Mouse (Mus musculus) heart, embryonic 13.5 days (tissue): ENCODE data around the gene Adgrl3. TPM values are rescaled to one million over a fixed set of nuclear protein-coding genes. Genes with fewer than 3 reads are reported as not detected.

Source experiments
- ATAC-seq: fragments of 200-750 bp; cut with Nextera tagmentation; 2 replicates; pipeline ENCODE4 v1.8.0; 2017; ENCODE audit warnings: moderate TSS enrichment; ENCODE audit not compliant: insufficient number of reproducible peaks, low FRiP score, low TSS enrichment; ENCODE audit errors: extremely low read depth
- H3K27ac ChIP-seq: fragments of 300-500 bp; sonication (generic); replicated peaks from 2 replicates; pipeline ENCODE4 v1.5.1; 2015; ENCODE audit warnings: moderate library complexity, mild to moderate bottlenecking, inconsistent platforms
- H3K27me3 ChIP-seq: fragments of 300-500 bp; sonication (generic); replicated peaks from 2 replicates; pipeline ENCODE4 v1.6.1; 2015; ENCODE audit warnings: mild to moderate bottlenecking, inconsistent platforms
- H3K36me3 ChIP-seq: fragments of 300-500 bp; sonication (generic); 2 replicates; pipeline ENCODE4 v1.6.1; 2015; ENCODE audit warnings: mild to moderate bottlenecking, inconsistent platforms
- H3K4me1 ChIP-seq: fragments of 300-500 bp; sonication (generic); 2 replicates; pipeline ENCODE4 v1.6.1; 2015; ENCODE audit warnings: inconsistent platforms
- H3K4me2 ChIP-seq: fragments of 300-500 bp; sonication (generic); 2 replicates; pipeline ENCODE4 v1.6.1; 2015; ENCODE audit warnings: inconsistent platforms, mild to moderate bottlenecking, moderate library complexity
- H3K4me3 ChIP-seq: fragments of 300-500 bp; sonication (generic); 2 replicates; pipeline ENCODE4 v1.5.1; 2015; ENCODE audit warnings: moderate library complexity, mild to moderate bottlenecking, inconsistent platforms
- H3K9ac ChIP-seq: fragments of 300-500 bp; sonication (generic); 2 replicates; pipeline ENCODE4 v1.6.1; 2015; ENCODE audit warnings: inconsistent platforms, mild to moderate bottlenecking, moderate library complexity
- H3K9me3 ChIP-seq: fragments of 300-500 bp; sonication (generic); 2 replicates; pipeline ENCODE4 v1.6.1; 2016; ENCODE audit warnings: inconsistent platforms
- WGBS: fragments of 180-500 bp; shearing (Covaris S2); methylation state at CpG from one replicate; pipeline ENCODE4 v1.1.7; 2015; ENCODE audit warnings: mixed read lengths; 5-methylcytosine and 5-hydroxymethylcytosine counted together
- polyA plus RNA-seq: library from polyadenylated mRNA; unstranded; fragments of >200 nt; fragmentation: Nextera tagmentation; extraction: Ambion mirVana; gene quantifications from 2 replicates; pipeline ENCODE4 v1.2.1, GENCODE M21; 2015

Adgrl3 gene
- polyA plus RNA-seq, 1 experiment from 2014 or later, result 6.8 TPM

DNA sequence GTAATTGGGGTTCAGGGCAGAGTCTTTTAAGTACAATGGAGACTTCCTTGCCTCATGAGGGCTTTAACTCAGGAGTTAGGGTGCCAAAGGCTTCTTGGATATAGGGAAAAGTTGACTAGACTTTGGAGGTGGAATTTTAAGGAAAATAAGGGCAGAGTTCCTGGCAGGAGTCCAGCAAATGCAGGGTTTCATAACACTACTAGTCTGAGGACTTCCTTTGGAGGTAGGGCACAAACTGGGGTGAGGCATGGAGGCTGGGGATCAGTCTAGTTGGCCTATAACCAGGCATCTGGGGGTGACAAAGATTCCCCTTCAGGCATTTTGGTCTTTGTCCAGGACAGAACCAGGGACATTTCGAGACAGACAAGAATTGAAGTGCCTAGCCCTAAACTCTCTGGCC, 546.6 kb downstream of the Adgrl3 start:
- Histone ChIP-seq H3K27me3 (no peaks in the 10 kb centered on the region), H3K36me3 (no peaks in the 10 kb centered on the region), H3K9ac (no peak overlapping the region), H3K4me1 (no peaks in the 10 kb centered on the region), H3K9me3 (no peaks in the 10 kb centered on the region), H3K4me2 (no peak overlapping the region), H3K4me3 (no peak overlapping the region), H3K27ac (no peak overlapping the region)
- WGBS, result 86% methylated on average over 1 of the region's 1 CpGs
- no peak for ATAC-seq

DNA sequence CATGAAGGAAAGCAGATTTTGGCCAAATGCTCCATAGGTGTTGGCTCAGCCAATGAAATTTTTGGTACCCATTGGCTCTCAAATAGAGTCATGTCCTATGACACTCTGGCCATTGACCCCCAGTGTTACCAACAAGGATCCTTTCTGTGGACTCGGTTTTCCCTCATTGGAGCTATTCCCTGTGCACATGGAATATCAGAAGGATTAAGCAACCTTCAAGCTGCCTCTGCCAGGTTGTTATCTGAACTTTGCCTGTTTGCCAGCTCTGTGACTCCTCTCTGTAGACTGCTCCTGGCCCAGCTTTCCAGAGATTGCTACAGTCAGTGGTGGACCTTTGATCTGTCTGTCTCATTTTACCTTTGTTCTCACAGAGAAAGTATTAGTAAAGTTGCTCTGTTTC, 548.8 kb downstream of the Adgrl3 start:
- H3K4me3 ChIP-seq, result no peak overlapping the region
- no peak overlapping the region for H3K9ac ChIP-seq
- no peaks in the 10 kb centered on the region for H3K27me3 ChIP-seq
- no peak overlapping the region for H3K4me2 ChIP-seq
- H3K27ac ChIP-seq, result no peak overlapping the region
- H3K9me3 ChIP-seq, result no peaks in the 10 kb centered on the region
- WGBS, result 76% methylated on average over 1 of the region's 1 CpGs
- no peaks in the 10 kb centered on the region for H3K36me3 ChIP-seq
- ATAC-seq, result no peak
- no peaks in the 10 kb centered on the region for H3K4me1 ChIP-seq

DNA sequence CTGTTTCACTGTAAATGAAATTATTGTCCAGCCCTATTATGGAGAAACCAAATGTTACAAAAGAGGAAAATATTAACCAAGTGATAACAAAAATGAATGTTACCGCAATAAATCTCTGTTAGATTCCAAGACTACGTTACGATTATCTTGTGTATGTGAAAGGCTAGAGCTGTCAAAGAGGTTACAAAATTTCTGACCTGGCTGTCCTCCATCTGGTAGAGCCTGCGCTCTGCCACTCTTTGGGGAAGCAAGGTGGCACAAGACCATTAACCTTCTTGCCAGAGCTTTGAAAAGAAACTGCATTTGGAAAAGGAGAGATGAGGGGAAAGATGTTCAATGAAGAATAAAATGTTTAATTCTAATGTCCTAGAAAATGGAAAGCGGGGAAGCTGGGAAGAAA, 562.9 kb downstream of the Adgrl3 start:
- no peak for ATAC-seq
- H3K27ac ChIP-seq, result no peak overlapping the region
- no peaks in the 10 kb centered on the region for H3K4me1 ChIP-seq
- no peak overlapping the region for H3K4me2 ChIP-seq
- no peaks in the 10 kb centered on the region for H3K36me3 ChIP-seq
- 81% methylated on average over 5 of the region's 5 CpGs for WGBS
- H3K9ac ChIP-seq, result no peak overlapping the region
- H3K27me3 ChIP-seq, result no peaks in the 10 kb centered on the region
- no peak overlapping the region for H3K4me3 ChIP-seq
- H3K9me3 ChIP-seq, result no peaks in the 10 kb centered on the region

DNA sequence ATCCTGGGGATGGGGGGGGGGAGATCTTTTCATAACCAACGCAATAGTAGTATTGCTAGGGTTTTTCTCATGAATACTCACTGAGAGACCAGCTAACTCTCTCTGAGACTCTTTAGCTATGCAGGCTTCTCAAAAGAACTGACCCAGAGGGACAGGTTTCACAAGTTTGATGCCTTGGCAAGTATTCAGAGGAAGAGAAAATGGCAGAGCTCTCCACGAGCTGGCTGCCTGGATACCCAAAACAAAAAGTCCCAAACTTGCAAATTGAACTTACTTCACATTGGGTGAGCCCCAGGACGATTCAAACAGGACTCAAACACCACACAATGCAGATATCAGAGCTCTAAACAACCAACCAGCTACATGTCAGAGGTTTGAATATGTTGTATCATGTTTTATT, 563.5 kb downstream of the Adgrl3 start:
- no peak for ATAC-seq
- Histone ChIP-seq H3K4me2 (no peak overlapping the region), H3K27me3 (no peaks in the 10 kb centered on the region), H3K9me3 (no peaks in the 10 kb centered on the region), H3K36me3 (no peaks in the 10 kb centered on the region), H3K4me3 (no peak overlapping the region), H3K4me1 (no peaks in the 10 kb centered on the region), H3K27ac (no peak overlapping the region), H3K9ac (no peak overlapping the region)
- WGBS, result 44% methylated on average over 3 of the region's 3 CpGs

DNA sequence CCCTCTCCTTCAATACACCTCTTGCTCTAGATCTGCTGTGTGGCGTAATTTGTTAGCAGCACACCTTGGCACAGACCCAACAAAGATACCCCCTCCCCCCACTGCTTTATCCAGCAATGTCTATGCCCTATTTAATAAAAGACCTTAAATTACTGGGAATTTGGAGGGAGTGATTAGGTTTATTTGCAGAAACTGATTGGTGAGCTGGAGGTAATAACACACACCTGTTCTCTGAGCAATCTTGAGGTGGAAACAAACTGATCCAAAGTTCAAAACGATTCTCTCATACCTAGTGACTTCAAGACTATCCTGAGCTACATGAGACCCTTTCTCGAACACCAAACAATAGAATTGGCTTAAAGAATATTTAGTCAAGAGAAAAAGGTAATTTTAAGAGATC, 565.0 kb downstream of the Adgrl3 start:
- no peaks in the 10 kb centered on the region for H3K36me3 ChIP-seq
- no peaks in the 10 kb centered on the region for H3K9me3 ChIP-seq
- H3K4me2 ChIP-seq, result no peak overlapping the region
- no peak overlapping the region for H3K27ac ChIP-seq
- H3K4me3 ChIP-seq, result no peak overlapping the region
- H3K27me3 ChIP-seq, result no peaks in the 10 kb centered on the region
- no peaks in the 10 kb centered on the region for H3K4me1 ChIP-seq
- no peak for ATAC-seq
- no peak overlapping the region for H3K9ac ChIP-seq
- 54% methylated on average over 3 of the region's 3 CpGs for WGBS

DNA sequence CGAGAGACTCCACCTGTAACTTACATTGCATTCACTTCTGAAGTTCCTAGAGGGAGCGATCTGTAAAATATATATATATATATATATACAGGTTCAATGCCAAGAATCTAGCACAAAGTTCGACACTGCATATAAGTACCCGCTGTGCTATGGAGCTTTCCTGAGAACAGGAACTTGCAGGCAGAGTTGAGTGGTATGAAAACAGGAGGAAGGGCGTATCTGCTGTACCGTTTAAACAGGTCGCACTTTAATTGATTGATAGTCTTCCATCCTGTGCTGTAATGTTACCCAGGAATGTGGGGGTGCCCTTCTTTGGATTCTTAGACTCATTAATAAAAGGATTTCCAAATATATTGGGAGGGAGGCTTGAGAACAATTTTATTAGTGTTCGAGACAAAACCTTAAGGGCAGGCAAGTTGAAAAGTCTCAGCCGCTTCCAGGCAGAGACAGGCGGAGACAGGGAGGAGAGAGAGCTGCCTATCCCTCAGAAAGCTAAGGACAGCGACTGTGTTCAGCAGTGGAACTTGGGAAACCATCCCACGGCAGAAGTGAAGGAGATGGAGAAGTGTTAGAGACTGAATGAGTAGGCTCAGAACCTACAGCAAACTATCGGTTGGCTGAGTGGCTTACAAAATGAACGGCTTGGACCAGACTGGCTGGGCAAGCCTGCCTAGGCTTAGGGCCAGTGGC, 570.2 kb downstream of the Adgrl3 start:
- Histone ChIP-seq H3K27me3 (no peaks in the 10 kb centered on the region), H3K9me3 (no peaks in the 10 kb centered on the region), H3K4me1 (0 out of 2 replicates have a peak, but pooled peaks cover 4% of the 10 kb centered on the region), H3K36me3 (no peaks in the 10 kb centered on the region), H3K4me3 (no peak overlapping the region), H3K9ac (no peak overlapping the region), H3K27ac (no peak overlapping the region), H3K4me2 (no peak overlapping the region)
- no peak for ATAC-seq
- WGBS, result 64% methylated on average over 14 of the region's 14 CpGs

DNA sequence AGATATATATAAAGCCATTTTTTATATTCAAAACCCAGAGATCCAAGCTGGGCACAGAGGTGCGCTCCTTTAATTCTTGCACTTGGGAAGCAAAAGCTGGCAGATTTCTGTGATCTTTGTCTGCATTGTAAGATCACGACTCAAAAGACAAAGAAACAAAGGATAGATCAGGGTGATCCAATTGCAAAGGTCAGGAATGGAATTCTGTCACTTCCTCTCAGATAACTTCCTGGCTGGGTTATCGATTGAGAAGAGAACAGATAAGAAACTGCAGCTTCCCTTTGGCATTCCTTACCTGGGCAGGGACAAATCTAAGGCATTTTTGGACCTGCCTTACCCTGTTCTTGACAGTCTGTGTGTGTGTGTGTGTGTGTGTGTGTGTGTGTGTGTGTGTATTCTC, 571.5 kb downstream of the Adgrl3 start:
- no peaks in the 10 kb centered on the region for H3K36me3 ChIP-seq
- H3K27me3 ChIP-seq, result no peaks in the 10 kb centered on the region
- no peak overlapping the region for H3K9ac ChIP-seq
- no peak overlapping the region for H3K4me3 ChIP-seq
- H3K9me3 ChIP-seq, result no peaks in the 10 kb centered on the region
- ATAC-seq, result no peak
- 28% methylated on average over 3 of the region's 3 CpGs for WGBS
- H3K4me2 ChIP-seq, result no peak overlapping the region
- 0 out of 2 replicates have a peak, but pooled peaks cover 4% of the 10 kb centered on the region for H3K4me1 ChIP-seq
- no peak overlapping the region for H3K27ac ChIP-seq

DNA sequence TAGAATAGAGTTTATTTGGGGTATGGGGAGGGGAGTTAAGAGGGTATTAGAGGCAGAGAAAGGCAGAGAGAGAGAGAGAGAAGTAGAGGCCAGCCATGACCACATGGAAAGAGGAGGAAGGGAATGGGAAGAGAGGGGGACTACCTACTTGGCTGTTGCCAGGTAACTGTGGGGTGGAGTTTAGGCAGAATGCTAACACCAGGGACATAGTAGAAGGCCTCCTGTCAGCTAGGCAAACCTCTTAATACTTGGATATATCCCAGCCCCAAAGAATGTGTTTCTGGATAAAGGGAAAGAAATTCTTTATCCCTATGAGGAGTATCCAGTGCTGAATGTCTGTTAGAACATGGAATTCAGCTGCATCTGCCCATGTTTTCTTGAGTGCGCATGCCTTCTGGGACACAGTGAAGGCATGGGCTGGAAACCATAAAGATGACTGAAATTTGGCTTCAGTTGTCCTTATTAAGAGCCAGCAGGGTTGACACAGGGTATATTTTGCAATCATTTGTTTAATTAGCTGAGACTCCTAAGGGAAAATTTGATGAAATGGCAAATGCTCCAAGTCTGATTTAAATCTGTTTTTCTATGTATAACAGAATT, 573.6 kb downstream of the Adgrl3 start:
- no peak for ATAC-seq
- Histone ChIP-seq H3K9me3 (no peaks in the 10 kb centered on the region), H3K27me3 (no peaks in the 10 kb centered on the region), H3K36me3 (no peaks in the 10 kb centered on the region), H3K4me2 (no peak overlapping the region), H3K4me1 (0 out of 2 replicates have a peak, but pooled peaks cover 4% of the 10 kb centered on the region), H3K27ac (no peak overlapping the region), H3K4me3 (no peak overlapping the region), H3K9ac (no peak overlapping the region)
- 83% methylated on average over 1 of the region's 1 CpGs for WGBS

DNA sequence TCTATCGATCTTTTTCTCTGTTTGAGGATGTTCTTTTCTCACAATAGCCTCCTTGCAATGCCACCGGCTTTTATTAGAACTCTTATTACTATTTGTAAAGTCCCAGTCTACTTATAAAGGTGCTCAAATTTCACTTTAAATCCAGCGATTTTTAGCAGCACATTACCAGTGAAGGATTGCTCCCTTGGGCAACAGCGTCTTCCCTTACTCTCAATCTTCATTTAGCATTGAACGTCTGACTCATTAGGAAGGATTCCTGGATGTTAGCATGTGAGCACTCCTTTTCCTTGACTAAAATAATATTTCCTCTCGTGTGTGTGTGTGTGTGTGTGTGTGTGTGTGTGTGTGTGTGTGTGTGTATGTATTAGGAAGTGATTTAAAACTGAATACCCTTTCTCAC, 578.1 kb downstream of the Adgrl3 start:
- Histone ChIP-seq H3K4me1 (no peaks in the 10 kb centered on the region), H3K27ac (no peak overlapping the region), H3K4me3 (no peak overlapping the region), H3K27me3 (no peaks in the 10 kb centered on the region), H3K4me2 (no peak overlapping the region), H3K36me3 (no peaks in the 10 kb centered on the region), H3K9me3 (no peaks in the 10 kb centered on the region), H3K9ac (no peak overlapping the region)
- ATAC-seq, result no peak
- WGBS, result 65% methylated on average over 6 of the region's 6 CpGs

DNA sequence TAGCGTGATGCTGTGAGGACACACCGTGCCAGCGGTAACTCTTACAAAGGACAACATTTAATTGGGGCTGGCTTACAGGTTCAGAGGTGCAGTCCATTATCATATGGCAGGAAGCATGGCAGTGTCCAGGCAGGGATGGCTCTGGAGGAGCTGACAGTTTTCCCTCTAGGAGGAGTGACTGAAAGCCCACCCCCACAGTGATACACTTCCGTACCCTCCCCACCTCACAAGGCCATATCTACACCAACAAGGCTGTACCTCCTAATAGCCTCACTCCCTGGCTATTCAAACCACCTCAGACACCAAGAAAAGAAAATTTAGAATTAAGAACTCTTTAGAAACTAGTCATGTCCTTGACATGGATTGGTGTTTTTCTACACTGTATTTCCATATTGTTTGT, 583.0 kb downstream of the Adgrl3 start:
- Histone ChIP-seq H3K4me3 (no peak overlapping the region), H3K27me3 (no peaks in the 10 kb centered on the region), H3K27ac (no peak overlapping the region), H3K36me3 (no peaks in the 10 kb centered on the region), H3K4me1 (no peaks in the 10 kb centered on the region), H3K9me3 (no peaks in the 10 kb centered on the region), H3K9ac (no peak overlapping the region), H3K4me2 (no peak overlapping the region)
- WGBS, result 89% methylated on average over 4 of the region's 4 CpGs
- no peak for ATAC-seq

DNA sequence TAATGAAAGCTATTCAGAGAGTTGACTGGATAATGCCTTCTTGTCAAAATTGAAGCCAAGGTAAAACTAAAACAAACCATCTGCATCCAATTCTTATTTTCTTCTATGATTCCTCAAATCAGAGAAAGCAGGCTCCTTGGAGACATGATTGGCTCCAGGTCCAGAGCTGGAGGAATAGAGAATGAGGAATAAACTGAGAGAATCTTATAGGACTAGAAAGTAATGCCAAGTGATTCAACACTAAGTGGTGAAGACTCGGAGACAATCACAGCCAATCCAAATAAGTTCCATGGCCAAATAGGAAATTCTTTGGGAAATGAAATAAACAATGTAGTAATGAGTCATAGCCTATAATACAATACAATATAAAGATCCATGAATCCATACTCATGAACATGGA, 585.7 kb downstream of the Adgrl3 start:
- Histone ChIP-seq H3K27me3 (no peaks in the 10 kb centered on the region), H3K27ac (no peak overlapping the region), H3K4me2 (no peak overlapping the region), H3K36me3 (no peaks in the 10 kb centered on the region), H3K9me3 (no peaks in the 10 kb centered on the region), H3K4me3 (no peak overlapping the region), H3K4me1 (peaks cover 8% of the 10 kb centered on the region), H3K9ac (no peak overlapping the region)
- no peak for ATAC-seq
- 75% methylated on average over 1 of the region's 1 CpGs for WGBS

DNA sequence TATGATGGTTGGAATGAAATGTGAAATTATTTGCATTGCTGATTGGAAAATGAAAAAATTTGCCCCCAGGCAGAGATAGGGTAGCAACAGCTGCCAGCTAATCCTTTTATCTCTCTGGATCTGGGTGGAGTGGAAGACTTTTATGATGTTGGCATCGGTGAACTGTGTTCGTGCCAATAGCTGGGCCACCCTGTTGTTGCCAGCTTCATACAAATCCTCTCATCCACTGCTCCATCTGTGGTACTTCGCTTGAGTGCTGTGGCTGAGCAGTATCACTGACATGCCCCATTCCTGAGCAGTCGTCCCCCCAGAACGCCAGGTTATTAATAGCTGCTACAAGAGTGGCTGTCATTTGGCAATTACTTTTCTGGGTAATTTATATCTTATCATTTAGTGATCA, 590.3 kb downstream of the Adgrl3 start:
- no peak for ATAC-seq
- H3K4me3 ChIP-seq, result no peak overlapping the region
- H3K4me1 ChIP-seq, result peaks cover 13% of the 10 kb centered on the region
- H3K27me3 ChIP-seq, result no peaks in the 10 kb centered on the region
- H3K9me3 ChIP-seq, result no peaks in the 10 kb centered on the region
- H3K9ac ChIP-seq, result no peak overlapping the region
- WGBS, result 34% methylated on average over 5 of the region's 5 CpGs
- H3K4me2 ChIP-seq, result no peak overlapping the region
- no peaks in the 10 kb centered on the region for H3K36me3 ChIP-seq
- H3K27ac ChIP-seq, result no peak overlapping the region
